8 mouse cellular contexts compared by ENCODE assay signal in genomic region chr8:87536615-87537329, GRCm38 (mm10). TPM values are rescaled to one million over a fixed set of nuclear protein-coding genes. Genes with fewer than 3 reads are reported as not detected.
DNase-seq lines count a peak whose midpoint lies in the region; ATAC-seq and TF ChIP-seq lines count a peak whose summit lies in the region.

No protein-coding gene starts in this region.

- H3K27ac ChIP-seq in heart, embryonic 14.5 days (replicated peaks in 1 of 2; ENCODE audit: control insufficient read depth in 1 of 2, insufficient read depth in 1 of 2, low read depth in 2 of 2, low read length in 2 of 2), result no peak overlapping the region
- H3K27ac ChIP-seq in kidney, postnatal 0 days, result no peak overlapping the region
- H3K27ac ChIP-seq in liver, adult 2 months (replicated peaks; ENCODE audit: insufficient read depth, low read depth, low read length), result no peak overlapping the region
- no peak overlapping the region for H3K27ac ChIP-seq in stomach, embryonic 16.5 days (ENCODE audit: low read length)

- peak; percentile 87 for TF ChIP-seq CTCF in kidney, postnatal 0 days (IDR thresholded peaks at IDR 0.05; ENCODE audit: low read depth)
- peak; percentile 94 for TF ChIP-seq CTCF in liver, adult 2 months (IDR thresholded peaks at IDR 0.05; ENCODE audit: low read depth, low read length)

- WGBS in heart, embryonic 14.5 days, result 7% methylated on average over 23 of the region's 23 CpGs
- WGBS in kidney, postnatal 0 days, result 10% methylated on average over 23 of the region's 23 CpGs
- 8% methylated on average over 23 of the region's 23 CpGs for WGBS in liver, adult 2 months
- WGBS in stomach, embryonic 16.5 days, result 6% methylated on average over 23 of the region's 23 CpGs

- H3K27me3 ChIP-seq in heart, embryonic 14.5 days (ENCODE audit: control insufficient read depth, insufficient read depth, low read length), result 0 out of 2 replicates have a peak, but pooled peaks cover 3% of the 10 kb centered on the region
- no peaks in the 10 kb centered on the region for H3K27me3 ChIP-seq in kidney, postnatal 0 days (ENCODE audit: insufficient read depth, low read length)
- H3K27me3 ChIP-seq in liver, adult 2 months (ENCODE audit: control insufficient read depth, insufficient read depth, low read length), result no peaks in the 10 kb centered on the region
- no peaks in the 10 kb centered on the region for H3K27me3 ChIP-seq in stomach, embryonic 16.5 days (ENCODE audit: control insufficient read depth, insufficient read depth, low read length)

- 0 out of 4 replicates have a peak, but pooled peaks cover 0 to 4% of the 10 kb centered on the region in 2 experiments for H3K4me1 ChIP-seq in heart, embryonic 14.5 days (ENCODE audit: control insufficient read depth in 2 of 2, insufficient read depth in 2 of 2, low read length in 2 of 2)
- no peaks in the 10 kb centered on the region for H3K4me1 ChIP-seq in kidney, postnatal 0 days (replicated peaks; ENCODE audit: insufficient read depth, low read length)
- no peaks in the 10 kb centered on the region for H3K4me1 ChIP-seq in liver, adult 2 months (ENCODE audit: control insufficient read depth, insufficient read depth, low read length)
- no peaks in the 10 kb centered on the region for H3K4me1 ChIP-seq in stomach, embryonic 16.5 days (ENCODE audit: control insufficient read depth, insufficient read depth, low read length)

- TF ChIP-seq POLR2A in liver, adult 2 months (IDR thresholded peaks at IDR 0.05; ENCODE audit: extremely low read depth, insufficient read depth, low read length), result no peak

- peak overlapping the region; percentile 44 for H3K4me2 ChIP-seq in heart, embryonic 14.5 days (ENCODE audit: low read length)
- H3K4me2 ChIP-seq in kidney, postnatal 0 days (ENCODE audit: low read length), result peak overlapping the region; percentile 1; the same call in 1 of the 2 replicates
- H3K4me2 ChIP-seq in stomach, embryonic 16.5 days (ENCODE audit: low read depth, low read length), result no peak overlapping the region

- no peak overlapping the region for H3K9ac ChIP-seq in heart, embryonic 14.5 days (ENCODE audit: low read length)
- no peak overlapping the region for H3K9ac ChIP-seq in kidney, postnatal 0 days (ENCODE audit: low read depth, low read length)
- no peak overlapping the region for H3K9ac ChIP-seq in liver, adult 2 months (ENCODE audit: low read depth, low read length)
- no peak overlapping the region for H3K9ac ChIP-seq in stomach, embryonic 16.5 days (ENCODE audit: low read length)

- no peaks in the 10 kb centered on the region for H3K9me3 ChIP-seq in heart, embryonic 14.5 days (ENCODE audit: control insufficient read depth, low read length)
- no peaks in the 10 kb centered on the region for H3K9me3 ChIP-seq in kidney, postnatal 0 days (replicated peaks; ENCODE audit: low read length)
- no peaks in the 10 kb centered on the region for H3K9me3 ChIP-seq in stomach, embryonic 16.5 days (replicated peaks; ENCODE audit: control insufficient read depth, low read length)

- ATAC-seq in erythroblast, adult 5-6 weeks (replicated peaks; ENCODE audit: low FRiP score, poor library complexity, severe bottlenecking), result peak; percentile 46
- peak; percentile 31; the same call in 1 of the 2 replicates for ATAC-seq in heart, embryonic 14.5 days (ENCODE audit: insufficient number of reproducible peaks, insufficient read depth, low FRiP score, low read depth)
- ATAC-seq in kidney, postnatal 0 days (replicated peaks; ENCODE audit: low FRiP score, low read depth), result peak; percentile 72
- peak; percentile 72; the same call in 1 of the 2 replicates for ATAC-seq in stomach, embryonic 16.5 days (ENCODE audit: insufficient read depth, low FRiP score)

- DNase-seq in A20 (ENCODE audit: low read depth, low spot score), result peak; percentile 65
- DNase-seq in brain, adult 2 months (ENCODE audit: low read depth, low spot score), result peak; percentile 89
- peak; percentile 79 for DNase-seq in kidney, postnatal 0 days (ENCODE audit: low spot score)
- peak; percentile 33 for DNase-seq in liver, adult 2 months (ENCODE audit: extremely low read depth, low read depth, low spot score)
- DNase-seq in natural killer cell, adult 2 months (ENCODE audit: low spot score in 2 of 2), result peak; percentile 3 to 28

- no peak overlapping the region for H3K4me3 ChIP-seq in heart, embryonic 14.5 days (ENCODE audit: control insufficient read depth in 1 of 2, insufficient read depth in 1 of 2, low read depth in 1 of 2, low read length in 2 of 2)
- H3K4me3 ChIP-seq in kidney, postnatal 0 days (replicated peaks; ENCODE audit: low read depth, low read length), result no peak overlapping the region
- no peak overlapping the region for H3K4me3 ChIP-seq in liver, adult 2 months (ENCODE audit: insufficient read depth, low read depth, low read length)
- no peak overlapping the region for H3K4me3 ChIP-seq in stomach, embryonic 16.5 days (replicated peaks; ENCODE audit: low read length)

- H3K79me2 ChIP-seq in liver, adult 2 months (ENCODE audit: control insufficient read depth, insufficient read depth, low read length), result no peaks in the 10 kb centered on the region

- no peaks in the 10 kb centered on the region for H3K36me3 ChIP-seq in heart, embryonic 14.5 days (ENCODE audit: control insufficient read depth, insufficient read depth, low read length)
- H3K36me3 ChIP-seq in kidney, postnatal 0 days (ENCODE audit: insufficient read depth, low read length), result no peaks in the 10 kb centered on the region
- no peaks in the 10 kb centered on the region for H3K36me3 ChIP-seq in liver, adult 2 months (ENCODE audit: control insufficient read depth, insufficient read depth, low read length)
- H3K36me3 ChIP-seq in stomach, embryonic 16.5 days (ENCODE audit: control insufficient read depth, insufficient read depth, low read length), result no peaks in the 10 kb centered on the region

RNA-seq across cellular contexts. Expression of gene 4933402J07Rik, which starts 26.9 kb away (rescaled TPM):
- total RNA-seq in erythroblast, adult 5-6 weeks (2015; ENCODE audit: low replicate concordance), result not detected in 2 replicates
- not detected in 2 replicates for total RNA-seq in erythroblast, adult 5-6 weeks (2017; ENCODE audit: low replicate concordance)
- not detected in 2 replicates for polyA plus RNA-seq in heart, embryonic 14.5 days (2014; fragmentation: Nextera tagmentation; extraction: Ambion mirVana)
- polyA plus RNA-seq in kidney, postnatal 0 days (2015; fragmentation: Nextera tagmentation; extraction: Ambion mirVana), result not detected in 2 replicates
- total RNA-seq in liver, adult 2 months (2014; rRNA removed), result not detected in 2 replicates
- not detected in 2 replicates for polyA plus RNA-seq in liver, adult 2 months (2012; rRNA removed)
- polyA plus RNA-seq in stomach, embryonic 16.5 days (2015; fragmentation: Nextera tagmentation; extraction: Ambion mirVana), result not detected in 2 replicates

Comparison
In these comparisons a context has a peak if more than half of its experiments do, and no peak if none do; other contexts are left out.
1. DNase-seq: peak in every context shown above with its lines; median percentile 89 in brain, adult 2 months; 79 in kidney, postnatal 0 days; 65 in A20; 33 in liver, adult 2 months; 16 in natural killer cell, adult 2 months.